In the genomic region with DNA sequence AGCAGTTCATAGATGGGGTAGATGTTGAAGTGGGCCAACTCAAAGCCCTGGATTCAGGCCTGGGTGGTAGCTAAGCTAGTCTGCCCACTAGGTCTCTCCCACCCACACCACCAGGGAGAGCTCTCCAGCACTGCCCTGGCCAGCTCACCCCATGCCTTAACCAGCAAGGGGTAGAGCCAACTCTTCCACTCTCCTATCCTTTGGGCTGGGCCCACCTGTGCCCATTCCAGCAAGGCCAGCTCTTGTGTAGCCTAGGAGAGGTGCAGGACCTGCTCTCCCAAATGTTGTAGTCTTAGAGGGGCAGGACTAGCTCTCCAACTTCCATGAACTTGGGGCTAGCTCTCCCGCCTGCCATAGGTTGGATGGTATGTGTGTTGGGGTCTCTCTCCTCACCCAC, we compare ENCODE assay signal across 25 mouse cellular contexts. TPM values are rescaled to one million over a fixed set of nuclear protein-coding genes. Genes with fewer than 3 reads are reported as not detected.
A peak's percentile ranks its signal among the peaks of the same experiment; 100 is the strongest.
DNase-seq lines count a peak whose midpoint lies in the region; ATAC-seq and TF ChIP-seq lines count a peak whose summit lies in the region.
"Had no signal": no experiment of that assay in that cellular context is flagged by ENCODE, and none has a peak within 500 bp of the region (broad histone marks: within the 10 kb centered on the region; RNA-seq: fewer than 3 reads in every experiment).

No protein-coding gene starts in this region.

- H3K36me3 ChIP-seq in heart, adult 2 months (ENCODE audit: control insufficient read depth, insufficient read depth, low read length), result no peaks in the 10 kb centered on the region
- H3K36me3 ChIP-seq in kidney, embryonic 14.5 days (ENCODE audit: control insufficient read depth, insufficient read depth, low read length), result no peaks in the 10 kb centered on the region
- no peaks in the 10 kb centered on the region for H3K36me3 ChIP-seq in testis, adult 2 months (ENCODE audit: control insufficient read depth, insufficient read depth, low read length)
- H3K36me3 ChIP-seq: embryonic facial prominence, embryonic 10.5 days; embryonic facial prominence, embryonic 15.5 days; hindbrain, embryonic 12.5 days; limb, embryonic 13.5 days; neural tube, embryonic 12.5 days had no signal

- peaks cover 7% of the 10 kb centered on the region; the same call in 1 of the 2 replicates for H3K9me3 ChIP-seq in kidney, embryonic 14.5 days (ENCODE audit: control insufficient read depth, low read length)
- H3K9me3 ChIP-seq: embryonic facial prominence, embryonic 10.5 days; embryonic facial prominence, embryonic 15.5 days; neural tube, embryonic 12.5 days had no signal

- intact Hi-C loops in heart, adult 2 months (cut with DNase I), result no loop called here

- no peaks in the 10 kb centered on the region for H3K27me3 ChIP-seq in heart, adult 2 months (ENCODE audit: control insufficient read depth, insufficient read depth, low read length)
- H3K27me3 ChIP-seq in kidney, embryonic 14.5 days (ENCODE audit: control insufficient read depth, insufficient read depth, low read length), result no peaks in the 10 kb centered on the region
- no peaks in the 10 kb centered on the region for H3K27me3 ChIP-seq in testis, adult 2 months (ENCODE audit: control insufficient read depth, insufficient read depth, low read length)
- H3K27me3 ChIP-seq: embryonic facial prominence, embryonic 15.5 days; limb, embryonic 13.5 days; neural tube, embryonic 12.5 days had no signal

- no peak for TF ChIP-seq POLR2A in heart, adult 2 months (IDR thresholded peaks at IDR 0.05; ENCODE audit: insufficient read depth, low read depth, low read length)
- TF ChIP-seq POLR2A in testis, adult 2 months (IDR thresholded peaks at IDR 0.05; ENCODE audit: control insufficient read depth, low read depth, low read length), result no peak

- 0 out of 2 replicates have a peak, but pooled peaks have one; percentile 29 for ATAC-seq in kidney, embryonic 14.5 days (ENCODE audit: low FRiP score, low TSS enrichment)
- ATAC-seq: activated CD4-positive, CD25-positive, alpha-beta regulatory T cell, adult 4 months; CD4-positive, CD25-positive, alpha-beta regulatory T cell, adult 4 months; forebrain, postnatal 0 days had no signal

- DNase-seq in heart, adult 11 months, result peak; percentile 83
- no peak for DNase-seq in heart, adult 2 months
- DNase-seq in kidney, postnatal 36 days, result no peak
- DNase-seq in testis, postnatal 14 days (ENCODE audit: low spot score), result no peak
- DNase-seq in Muller cell, postnatal 12 days (ENCODE audit: inconsistent ontology term), result no peak
- DNase-seq: adrenal gland, postnatal 10 days; cerebellum, adult 8-10 months; cerebellum, postnatal 25 days; forebrain, postnatal 0 days; heart, postnatal 36 days; kidney, adult 9 months; kidney, postnatal 14 days; thymus, adult 18-20 months; thymus, postnatal 25 days had no signal

- no peaks in the 10 kb centered on the region for H3K79me2 ChIP-seq in heart, adult 2 months (replicated peaks; ENCODE audit: control insufficient read depth, insufficient read depth, low read length)

- H3K27ac ChIP-seq in heart, adult 2 months, result no peak overlapping the region
- H3K27ac ChIP-seq in kidney, embryonic 14.5 days (ENCODE audit: low read depth, low read length), result no peak overlapping the region
- peak overlapping the region; percentile 41; the same call in 1 of the 2 replicates for H3K27ac ChIP-seq in testis, adult 2 months (ENCODE audit: control insufficient read depth, insufficient read depth, low read depth, low read length)
- H3K27ac ChIP-seq: embryonic facial prominence, embryonic 15.5 days; hindbrain, embryonic 12.5 days; layer of hippocampus, adult 2 months; left cerebral cortex, adult 2 months; limb, embryonic 13.5 days; neural tube, embryonic 12.5 days had no signal

- no peak overlapping the region for H3K4me3 ChIP-seq in heart, adult 2 months
- no peak overlapping the region for H3K4me3 ChIP-seq in kidney, embryonic 14.5 days (ENCODE audit: low read length)
- peak overlapping the region; percentile 19; the same call in 1 of the 2 replicates for H3K4me3 ChIP-seq in testis, adult 2 months (ENCODE audit: control insufficient read depth, low read depth, low read length)
- H3K4me3 ChIP-seq: hindbrain, embryonic 12.5 days; layer of hippocampus, adult 2 months; left cerebral cortex, adult 2 months; neural tube, embryonic 12.5 days had no signal

- TF ChIP-seq EP300 in heart, adult 2 months (IDR thresholded peaks at IDR 0.05; ENCODE audit: insufficient read depth, low read depth, low read length), result no peak

- peaks cover 4% of the 10 kb centered on the region for H3K4me1 ChIP-seq in heart, adult 2 months (ENCODE audit: control insufficient read depth, insufficient read depth, low read length)
- H3K4me1 ChIP-seq in kidney, embryonic 14.5 days (ENCODE audit: control insufficient read depth, insufficient read depth, low read length), result no peaks in the 10 kb centered on the region
- peaks cover 4% of the 10 kb centered on the region for H3K4me1 ChIP-seq in testis, adult 2 months (ENCODE audit: control insufficient read depth, insufficient read depth, low read length)
- H3K4me1 ChIP-seq: hindbrain, embryonic 12.5 days; limb, embryonic 13.5 days; neural tube, embryonic 12.5 days had no signal

- WGBS in heart, adult 2 months, result 100% methylated on average over 1 of the region's 1 CpGs
- 100% methylated on average over 1 of the region's 1 CpGs for WGBS in kidney, embryonic 14.5 days

- no peak overlapping the region for H3K9ac ChIP-seq in heart, adult 2 months (ENCODE audit: low read depth, low read length)
- H3K9ac ChIP-seq in kidney, embryonic 14.5 days (ENCODE audit: low read depth, low read length), result no peak overlapping the region
- H3K9ac ChIP-seq: embryonic facial prominence, embryonic 15.5 days; hindbrain, embryonic 12.5 days; neural tube, embryonic 12.5 days had no signal

- no peak overlapping the region for H3K4me2 ChIP-seq in kidney, embryonic 14.5 days (replicated peaks; ENCODE audit: low read depth, low read length)

- no peak for TF ChIP-seq CTCF in heart, adult 2 months (IDR thresholded peaks at IDR 0.05)
- TF ChIP-seq CTCF in testis, adult 2 months (IDR thresholded peaks at IDR 0.05; ENCODE audit: control insufficient read depth, insufficient read depth, insufficient replicate concordance, low read depth, low read length), result no peak

RNA-seq across cellular contexts. Expression of a gene that starts 18.4 kb away (rescaled TPM):
- 10 to 100 TPM; 73.1 to 88.0 TPM for total RNA-seq in heart, adult 2 months (2021)
- 21.4 and 31.7 TPM in 2 replicates for polyA plus RNA-seq in heart, adult 2 months (2012; rRNA removed)
- 31.3 and 54.2 TPM in 2 replicates for polyA plus RNA-seq in kidney, embryonic 14.5 days (2014; fragmentation: Nextera tagmentation; extraction: Ambion mirVana)
- polyA plus RNA-seq in testis, adult 2 months (2012; rRNA removed), result 15.9 and 16.8 TPM in 2 replicates
